In the genomic region with DNA sequence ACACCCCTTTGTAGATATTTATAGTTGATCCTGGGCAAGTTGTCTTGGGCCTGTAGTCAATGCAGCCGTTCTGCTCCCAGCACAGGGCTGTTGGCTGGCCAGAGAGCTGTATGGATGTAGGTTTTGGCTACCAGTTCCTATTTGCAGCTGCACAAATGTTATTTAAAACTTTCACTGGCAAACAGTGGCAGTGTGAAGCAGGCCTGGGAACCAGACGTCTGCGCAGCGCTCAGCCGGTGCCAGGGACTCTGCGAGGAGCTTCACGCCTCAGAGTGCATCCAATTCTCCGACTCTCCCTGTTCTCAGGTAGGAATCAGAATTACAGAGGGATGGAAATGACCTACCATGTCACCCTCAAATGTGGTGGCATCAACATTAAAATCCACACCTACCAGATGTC, we compare ENCODE assay signal across 15 mouse cellular contexts.
DNase-seq lines count a peak whose midpoint lies in the region.
"Had no signal": no experiment of that assay in that cellular context is flagged by ENCODE, and none has a peak within 500 bp of the region (broad histone marks: within the 10 kb centered on the region; RNA-seq: fewer than 3 reads in every experiment).

No protein-coding gene starts in this region.

- peak; percentile 72 for DNase-seq in heart, adult 11 months
- no peak for DNase-seq in heart, postnatal 36 days
- peak; percentile 6 for DNase-seq in 3134 (ENCODE audit: extremely low read depth, insufficient read length, low spot score)
- peak; percentile 22 for DNase-seq in brain, adult 2 months (ENCODE audit: low read depth, low spot score)
- no peak for DNase-seq in adrenal gland, postnatal 25 days
- no peak for DNase-seq in left cerebral cortex, adult 9 months (ENCODE audit: low spot score in 2 of 2)
- DNase-seq: adrenal gland, adult 8-10 months; adrenal gland, postnatal 14 days; B cell, adult 2 months; cerebellum, adult 11-12 months; cerebellum, adult 2 months; cerebellum, adult 9-10 months; cerebellum, postnatal 10 days; cerebellum, postnatal 25 days; forebrain, postnatal 0 days had no signal

- intact Hi-C loops in heart, postnatal 36 days (cut with DNase I) = no loop called here

Comparison
In these comparisons a context has a peak if more than half of its experiments do, and no peak if none do; other contexts are left out.
1. DNase-seq: peak in heart, adult 11 months (single experiment), 3134 (single experiment) and brain, adult 2 months (single experiment); none in heart, postnatal 36 days (0 of 2), adrenal gland, postnatal 25 days (single experiment) and left cerebral cortex, adult 9 months (0 of 2).